Mouse (Mus musculus): ENCODE results near the gene AC140267.1. TPM values are rescaled to one million over a fixed set of nuclear protein-coding genes. Genes with fewer than 3 reads are reported as not detected.

The AC140267.1 gene
- total RNA-seq, 2 experiments from 2014 or later: 15.2 to 19.6 TPM

- no peak for DNase-seq (ENCODE audit: low spot score in 2 of 2)
Measured at GRCm38 (mm10) chr15:80261100-80261499, 25.5 kb downstream of the AC140267.1 start.

DNA sequence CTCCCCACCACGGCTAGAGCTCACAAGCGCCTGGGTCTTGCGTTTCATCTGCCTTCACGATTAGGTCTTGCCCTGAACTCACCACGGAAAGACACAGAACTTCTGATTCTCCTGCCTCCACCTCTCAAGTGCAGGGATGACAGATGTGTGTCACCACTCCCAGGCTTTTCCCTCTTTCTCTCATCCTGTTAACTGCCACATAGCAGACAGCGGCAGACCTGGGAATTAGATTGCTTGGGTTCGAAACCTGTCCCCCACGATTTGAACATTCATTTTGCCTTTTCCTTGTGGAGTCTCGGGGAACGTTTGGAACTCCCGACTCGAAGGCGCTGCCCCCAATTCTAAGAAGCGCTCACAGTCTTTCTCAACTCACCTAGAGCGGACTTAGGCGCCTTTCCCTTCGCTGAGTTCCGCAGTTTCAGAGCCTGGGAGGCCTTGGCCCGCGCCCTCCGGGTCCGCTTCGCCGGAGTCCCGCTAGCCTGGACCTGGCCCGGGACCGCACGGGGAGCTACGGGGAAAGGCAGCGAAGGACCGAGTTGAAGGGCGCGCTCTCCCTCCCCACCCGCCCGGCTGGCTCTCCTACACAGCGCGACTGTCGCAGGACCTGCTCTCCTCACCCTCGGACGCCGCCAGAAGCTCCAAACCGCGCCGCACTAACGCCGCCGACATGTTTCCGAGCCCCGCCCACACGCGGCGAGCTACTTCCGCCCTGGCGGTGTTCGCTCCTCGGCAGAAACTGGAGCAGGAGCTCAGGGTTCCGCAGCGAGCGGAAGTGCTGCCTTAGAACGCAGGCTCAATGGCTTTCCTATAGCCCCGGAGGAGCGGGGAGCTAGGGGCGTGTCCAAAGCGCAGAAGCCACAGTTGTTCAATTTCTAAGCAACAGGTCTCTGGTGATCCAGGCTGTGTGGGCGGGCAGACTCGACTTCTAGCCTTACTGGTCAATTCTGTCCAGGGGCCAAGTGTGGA, 28.3 kb downstream of the AC140267.1 start, which contains the start of gene Rps19bp1:
Rps19bp1 (minus strand) TSS at position 706 of the 966 bp plus-strand sequence.
- peak; percentile 86 to 93 for DNase-seq (ENCODE audit: low spot score in 2 of 2)

- peak; percentile 60 to 92 for DNase-seq (ENCODE audit: low spot score in 2 of 2)
Measured at GRCm38 (mm10) chr15:80266281-80266680, 30.6 kb downstream of the AC140267.1 start.

DNA sequence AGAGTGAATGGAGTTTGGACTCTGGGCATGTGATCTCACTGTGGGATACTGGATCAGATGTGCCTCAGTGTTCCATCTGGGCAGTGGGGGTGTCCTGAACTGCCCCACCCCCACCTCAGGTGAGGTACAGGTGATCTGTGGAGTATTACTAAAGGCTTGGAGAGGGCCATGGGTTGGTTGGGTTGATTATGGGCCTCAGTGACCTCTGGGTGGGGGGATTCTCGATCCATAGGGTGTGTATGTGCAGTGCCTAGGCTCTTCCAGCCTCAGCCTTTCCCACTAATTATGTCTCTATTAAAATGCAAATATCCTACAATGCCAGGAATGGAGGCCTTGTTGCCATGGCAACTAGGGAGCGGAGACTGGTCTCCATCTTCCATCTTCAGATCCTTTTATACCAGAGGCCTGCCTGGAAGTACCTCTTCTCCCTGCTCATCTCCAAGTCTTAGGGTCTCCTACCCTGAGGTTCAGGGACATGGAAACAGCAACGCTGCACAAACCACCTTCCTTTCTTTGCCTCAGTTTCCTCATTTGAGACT, 36.3 kb downstream of the AC140267.1 start:
- DNase-seq (ENCODE audit: low spot score in 2 of 2): no peak

GRCm38 (mm10) chr15:80277107-80277506, 41.5 kb downstream of the AC140267.1 start:
- DNase-seq (ENCODE audit: low spot score in 2 of 2): no peak

DNA sequence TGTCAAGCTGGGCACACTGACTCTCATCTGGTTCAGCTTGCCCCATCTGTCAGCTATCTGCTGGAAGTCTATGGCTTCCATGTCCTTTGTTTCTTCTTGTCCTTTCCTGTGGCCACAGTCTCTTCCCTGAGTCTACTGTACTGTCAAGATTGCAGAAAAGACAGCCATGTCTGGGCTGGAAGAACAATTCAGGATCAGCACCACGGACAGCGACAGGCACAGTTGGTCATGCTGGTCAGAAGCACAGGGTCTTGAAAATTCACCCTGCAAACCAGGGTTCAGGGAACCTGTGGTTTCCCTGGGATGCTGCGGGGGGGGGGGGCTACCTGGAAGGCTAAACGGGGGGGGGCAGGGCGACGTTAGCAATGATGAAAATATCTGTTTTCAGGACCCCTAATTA, 42.0 kb downstream of the AC140267.1 start:
- no peak for DNase-seq (ENCODE audit: low spot score in 2 of 2)

DNA sequence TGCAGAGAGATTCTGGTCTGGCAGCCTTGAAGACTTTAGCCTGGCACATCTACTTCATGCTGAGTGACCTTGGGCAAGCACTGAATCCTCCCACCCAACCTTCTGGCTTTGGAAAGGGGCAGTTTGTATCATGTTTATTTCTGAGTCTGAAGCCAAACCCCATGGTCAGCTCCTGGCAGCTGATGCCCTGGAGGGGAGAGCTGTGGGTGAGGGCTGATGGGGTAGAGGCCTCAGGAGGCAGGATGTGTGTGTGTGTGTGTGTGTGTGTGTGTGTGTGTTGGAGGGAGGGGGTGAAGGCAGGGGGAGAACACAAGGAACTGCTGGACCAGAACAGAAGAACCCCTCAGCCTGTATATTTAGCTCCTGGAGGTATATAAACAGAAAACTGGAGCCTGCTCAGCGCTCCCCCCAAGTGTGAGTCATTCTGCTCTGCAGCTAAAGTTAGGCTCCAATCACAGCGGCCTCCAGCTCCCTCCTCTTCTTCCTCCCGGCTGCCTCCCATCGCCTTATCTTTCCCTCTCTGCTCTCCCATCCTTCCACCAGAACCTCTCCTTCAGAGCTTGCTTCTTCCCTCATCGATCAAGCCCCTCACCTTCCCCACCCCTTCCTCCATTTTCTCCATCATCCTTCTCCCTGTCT, 42.6 kb downstream of the AC140267.1 start:
- peak; percentile 54 to 77 for DNase-seq (ENCODE audit: low spot score in 2 of 2)

GRCm38 (mm10) chr15:80279053-80279452, 43.4 kb downstream of the AC140267.1 start:
- no peak for DNase-seq (ENCODE audit: low spot score in 2 of 2)

- peak in 1 of 2 experiments; percentile 47 for DNase-seq (ENCODE audit: low spot score in 2 of 2)
Measured at GRCm38 (mm10) chr15:80280646-80281045, 45.0 kb downstream of the AC140267.1 start.

Other genes with a start within 250 kb of the AC140267.1 start
- gene Pdgfb, start 220.9 kb upstream of the AC140267.1 start, total RNA-seq (2021): 10 to 100 TPM; 28.2 to 30.4 TPM
- 100 to 1,000 TPM; 370 to 379 TPM for gene Syngr1, start 144.5 kb upstream of the AC140267.1 start, total RNA-seq (2021)
- gene Rpl3, start 144.0 kb upstream of the AC140267.1 start, total RNA-seq (2021): 100 to 1,000 TPM; 600 to 628 TPM
- 10 to 100 TPM; 21.2 to 23.4 TPM for gene Tab1, start 102.7 kb upstream of the AC140267.1 start, total RNA-seq (2021)
- 100 to 1,000 TPM; 114 to 118 TPM for gene Mgat3, start 62.1 kb upstream of the AC140267.1 start, total RNA-seq (2021)
- 10 to 100 TPM; 32.7 to 33.9 TPM for gene Mief1, start 1.8 kb upstream of the AC140267.1 start, total RNA-seq (2021)
- gene Atf4, start 19.3 kb downstream of the AC140267.1 start, total RNA-seq (2021): 100 to 1,000 TPM in 1 of 2 experiments, 10 to 100 TPM in 1; 98.4 to 101 TPM
- 10 to 100 TPM; 36.1 to 40.0 TPM for gene Rps19bp1, start 28.5 kb downstream of the AC140267.1 start, total RNA-seq (2021)
- gene Cacna1i, start 51.4 kb downstream of the AC140267.1 start, total RNA-seq (2021): 10 to 100 TPM; 44.2 to 46.2 TPM